Mouse (Mus musculus): Measurements from ENCODE around the gene Arhgef12.

DNA sequence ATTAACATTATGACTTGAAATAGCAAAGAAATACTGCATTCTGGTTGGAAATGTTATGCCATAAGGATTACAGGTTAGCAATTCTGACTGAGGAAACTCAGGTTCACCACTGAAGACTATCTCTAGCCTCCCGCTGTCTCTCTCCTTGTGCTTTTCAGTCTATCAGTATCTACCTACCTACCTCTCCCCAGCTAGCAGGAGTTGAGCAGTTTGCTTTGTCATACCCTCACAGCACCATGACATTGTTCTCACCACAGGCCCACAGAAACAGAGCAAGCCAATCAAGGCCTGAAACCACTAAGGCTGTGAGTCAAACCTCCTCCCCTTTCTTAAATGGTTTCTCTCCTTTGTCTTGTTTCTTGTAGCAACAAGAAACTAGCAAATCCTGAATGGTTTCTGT lies 32.4 kb downstream of the Arhgef12 start:
- no peak for TF ChIP-seq CTCF (IDR thresholded peaks at IDR 0.05)
- no peak for TF ChIP-seq EP300 (IDR thresholded peaks at IDR 0.05)
